In genomic region chr8:120795944-120796635, GRCm38 (mm10) we compare ENCODE assay signal across 9 mouse cellular contexts. TPM values are rescaled to one million over a fixed set of nuclear protein-coding genes. Genes with fewer than 3 reads are reported as not detected.
DNase-seq lines count a peak whose midpoint lies in the region; ATAC-seq and TF ChIP-seq lines count a peak whose summit lies in the region.
"Had no signal": no experiment of that assay in that cellular context is flagged by ENCODE, and none has a peak within 500 bp of the region (broad histone marks: within the 10 kb centered on the region; RNA-seq: fewer than 3 reads in every experiment).

No protein-coding gene starts in this region.

- no peak overlapping the region for H3K9ac ChIP-seq in forebrain, embryonic 15.5 days (replicated peaks)

- no peak overlapping the region for H3K4me3 ChIP-seq in E14TG2a.4 (replicated peaks; ENCODE audit: low read length)
- no peak overlapping the region for H3K4me3 ChIP-seq in forebrain, embryonic 15.5 days
- H3K4me3 ChIP-seq in lung, adult 2 months (replicated peaks; ENCODE audit: extremely low read depth, low read depth, low read length): no peak overlapping the region
- H3K4me3 ChIP-seq in olfactory bulb, adult 2 months (ENCODE audit: insufficient read depth, low read depth, low read length): no peak overlapping the region
- H3K4me3 ChIP-seq: erythroblast, embryonic 14.5 days had no signal

- H3K9me3 ChIP-seq in E14TG2a.4 (ENCODE audit: low read length): no peaks in the 10 kb centered on the region
- no peaks in the 10 kb centered on the region for H3K9me3 ChIP-seq in forebrain, embryonic 15.5 days

- peak; percentile 82 to 89 for DNase-seq in heart, postnatal 36 days
- peak; percentile 83 for DNase-seq in layer of hippocampus, adult 11-12 months (ENCODE audit: low spot score)
- peak; percentile 77 for DNase-seq in lung, adult 2 months
- DNase-seq in testis, postnatal 14 days (ENCODE audit: low spot score): peak; percentile 57

- H3K27ac ChIP-seq in forebrain, embryonic 15.5 days (replicated peaks): no peak overlapping the region
- H3K27ac ChIP-seq in olfactory bulb, adult 2 months (ENCODE audit: insufficient read depth, low read depth, low read length): no peak overlapping the region

- no peaks in the 10 kb centered on the region for H3K36me3 ChIP-seq in E14TG2a.4 (ENCODE audit: insufficient read depth, low read length)
- no peaks in the 10 kb centered on the region for H3K36me3 ChIP-seq in forebrain, embryonic 15.5 days

- H3K4me2 ChIP-seq in forebrain, embryonic 15.5 days (replicated peaks): no peak overlapping the region

- peak; percentile 39; the same call in 1 of the 2 replicates for ATAC-seq in cerebellum, adult (ENCODE audit: insufficient number of reproducible peaks, low FRiP score, low TSS enrichment)
- peak; percentile 68; the same call in 1 of the 2 replicates for ATAC-seq in forebrain, embryonic 15.5 days (replicated peaks)

- TF ChIP-seq CTCF in E14TG2a.4 (conservative IDR thresholded peaks at IDR 0.05; ENCODE audit: low read length): peak; percentile 78
- TF ChIP-seq CTCF in lung, adult 2 months (IDR thresholded peaks at IDR 0.05; ENCODE audit: insufficient read depth, low read length): peak; percentile 96
- TF ChIP-seq CTCF in olfactory bulb, adult 2 months (IDR thresholded peaks at IDR 0.05; ENCODE audit: insufficient read depth, low read depth, low read length): peak; percentile 86

- WGBS in forebrain, embryonic 15.5 days: 53% methylated on average over 9 of the region's 9 CpGs
- 49% methylated on average over 9 of the region's 9 CpGs for WGBS in lung, adult 2 months
- WGBS in olfactory bulb, adult 2 months: 54% methylated on average over 9 of the region's 9 CpGs

- intact Hi-C loops in heart, postnatal 36 days (cut with DNase I): loop anchor here (1.0 to 5.0 kb wide), 2 partner anchors 59 to 118 kb away; partner anchors contain the start of gene Irf8

- H3K27me3 ChIP-seq in E14TG2a.4 (ENCODE audit: insufficient read depth, low read length): peaks cover 25% of the 10 kb centered on the region
- H3K27me3 ChIP-seq in forebrain, embryonic 15.5 days: no peaks in the 10 kb centered on the region; the same call in 1 of the 2 replicates

- peaks cover 32% of the 10 kb centered on the region for H3K4me1 ChIP-seq in E14TG2a.4 (replicated peaks; ENCODE audit: low read depth, low read length)
- peaks cover 2% of the 10 kb centered on the region; the same call in 1 of the 2 replicates for H3K4me1 ChIP-seq in forebrain, embryonic 15.5 days
- no peaks in the 10 kb centered on the region for H3K4me1 ChIP-seq in lung, adult 2 months (ENCODE audit: control insufficient read depth, insufficient read depth, low read length)
- peaks cover 2% of the 10 kb centered on the region; the same call in 1 of the 2 replicates for H3K4me1 ChIP-seq in olfactory bulb, adult 2 months (ENCODE audit: control insufficient read depth, insufficient read depth, low read length)

- TF ChIP-seq POLR2A in lung, adult 2 months (IDR thresholded peaks at IDR 0.05; ENCODE audit: borderline replicate concordance, extremely low read depth, low read depth, low read length): no peak
- no peak for TF ChIP-seq POLR2A in olfactory bulb, adult 2 months (IDR thresholded peaks at IDR 0.05; ENCODE audit: insufficient read depth, low read depth, low read length)

RNA-seq across cellular contexts. Expression of gene Irf8, which starts 59.9 kb away (rescaled TPM):
- polyA plus RNA-seq in forebrain, embryonic 15.5 days (2015; fragmentation: Nextera tagmentation; extraction: Ambion mirVana): 4.0 and 4.8 TPM in 2 replicates
- total RNA-seq in heart, postnatal 36 days (2021): 1 to 10 TPM; 3.9 to 5.6 TPM
- polyA plus RNA-seq in lung, adult 2 months (2012; rRNA removed): 38.6 and 44.7 TPM in 2 replicates
- not detected in 2 replicates for polyA plus RNA-seq in olfactory bulb, adult 2 months (2012; ENCODE audit: insufficient read depth, insufficient read length, low replicate concordance, missing spikeins)
